Mouse (Mus musculus) NIH3T3 (cell line): Measurements from ENCODE around the gene Ppp1r37.

Experiments used
- DNase-seq: peaks from one replicate; pipeline ENCODE4 v3.0.0-alpha.2; 2012; ENCODE audit warnings: low read depth

Gene Ppp1r37

DNA sequence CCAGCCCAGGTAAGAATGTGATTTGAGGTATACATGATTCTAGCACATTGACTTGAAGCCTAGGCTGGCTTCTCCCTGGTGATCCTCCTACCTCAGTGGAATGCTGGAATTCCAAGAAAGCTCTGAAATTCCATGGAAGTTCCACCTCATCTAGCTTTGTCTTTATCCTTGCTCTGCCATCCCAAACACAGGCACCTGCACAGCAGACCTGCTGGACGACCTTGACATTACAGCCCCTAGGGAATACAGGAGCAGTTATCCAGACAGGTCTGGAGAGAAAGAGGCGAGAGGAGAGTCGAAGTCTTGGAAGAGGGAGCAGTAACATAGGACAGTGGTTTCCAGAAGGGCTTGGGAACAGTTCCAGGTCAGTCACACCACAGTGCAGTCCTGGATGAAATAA is 6.8 kb upstream of the Ppp1r37 start:
- DNase-seq = no peak

DNA sequence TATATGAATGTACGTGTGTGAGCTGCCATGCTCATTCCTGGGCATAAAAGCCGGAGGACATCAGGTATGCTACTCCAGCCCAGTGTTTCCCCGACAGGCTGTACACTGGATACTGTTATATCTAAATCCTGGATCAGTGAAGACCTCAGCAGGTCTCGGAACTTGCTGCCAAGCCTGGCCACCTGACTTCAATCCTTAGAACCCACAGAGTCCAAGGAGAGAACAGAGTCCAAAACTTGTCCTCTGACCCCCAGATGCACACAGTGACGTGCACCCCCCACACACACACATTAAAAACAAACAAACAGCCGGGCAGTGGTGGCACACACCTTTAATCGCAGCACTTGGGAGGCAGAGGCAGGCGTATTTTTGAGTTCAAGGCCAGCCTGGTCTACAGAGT is 4.5 kb upstream of the Ppp1r37 start:
- no peak for DNase-seq

DNA sequence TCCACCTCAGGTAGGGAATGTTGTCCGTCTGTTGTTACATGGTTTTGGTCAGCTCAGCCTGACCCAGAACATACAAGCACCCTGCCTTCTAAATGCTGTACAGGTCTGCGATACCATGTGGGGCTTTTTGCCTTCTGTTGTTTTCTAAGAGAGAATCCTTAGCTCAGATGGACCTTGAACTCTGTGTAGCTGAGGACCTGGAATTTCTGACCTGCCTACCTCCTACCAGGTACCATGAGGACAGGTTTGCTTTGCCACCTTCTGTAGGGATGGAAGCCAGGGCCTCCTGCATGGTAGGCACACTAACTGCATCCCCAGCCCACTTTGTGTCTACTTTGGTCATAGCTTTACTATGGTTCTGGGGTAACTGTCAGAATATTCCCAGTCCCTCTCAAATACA is 2.9 kb upstream of the Ppp1r37 start:
- no peak for DNase-seq

DNA sequence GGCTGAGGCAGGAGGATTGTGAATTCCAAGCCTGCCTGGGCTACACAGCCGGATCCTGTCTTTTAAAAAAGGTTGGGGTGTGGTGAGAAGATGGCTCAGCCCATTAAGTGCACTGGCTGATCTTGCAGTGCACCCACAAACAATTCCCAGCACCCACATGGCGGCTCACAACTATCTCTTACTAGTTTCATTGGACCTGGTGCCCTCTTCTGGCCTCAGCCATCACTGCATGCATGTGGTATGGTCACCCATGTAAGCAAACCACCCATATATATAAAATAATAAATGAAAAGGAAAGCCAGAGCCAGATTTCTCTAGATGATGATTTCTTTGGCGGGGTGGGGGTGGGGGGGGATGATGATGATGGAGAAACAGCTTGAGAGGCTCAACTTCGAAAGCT is 1.6 kb upstream of the Ppp1r37 start:
- DNase-seq = peak; percentile 57

DNA sequence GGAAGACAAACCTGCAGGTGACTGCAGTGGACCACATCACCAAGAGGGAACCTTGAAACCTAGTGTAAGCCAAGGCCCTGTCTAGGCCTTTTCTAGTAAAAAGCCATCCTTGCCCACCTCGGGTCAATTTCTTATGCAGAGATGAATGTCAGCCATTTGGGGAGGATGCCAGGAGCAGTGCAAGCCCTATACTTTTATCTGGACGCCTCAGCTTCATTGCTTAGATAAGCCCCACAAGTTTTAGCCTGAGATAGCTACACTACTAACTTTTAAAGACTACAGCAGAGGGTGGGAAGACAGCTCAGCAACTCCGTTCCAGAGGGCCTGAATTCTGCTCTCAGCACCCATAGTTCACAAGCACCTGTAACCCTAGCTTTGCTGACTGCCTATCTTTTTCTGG is 1.0 kb upstream of the Ppp1r37 start:
- no peak for DNase-seq

DNA sequence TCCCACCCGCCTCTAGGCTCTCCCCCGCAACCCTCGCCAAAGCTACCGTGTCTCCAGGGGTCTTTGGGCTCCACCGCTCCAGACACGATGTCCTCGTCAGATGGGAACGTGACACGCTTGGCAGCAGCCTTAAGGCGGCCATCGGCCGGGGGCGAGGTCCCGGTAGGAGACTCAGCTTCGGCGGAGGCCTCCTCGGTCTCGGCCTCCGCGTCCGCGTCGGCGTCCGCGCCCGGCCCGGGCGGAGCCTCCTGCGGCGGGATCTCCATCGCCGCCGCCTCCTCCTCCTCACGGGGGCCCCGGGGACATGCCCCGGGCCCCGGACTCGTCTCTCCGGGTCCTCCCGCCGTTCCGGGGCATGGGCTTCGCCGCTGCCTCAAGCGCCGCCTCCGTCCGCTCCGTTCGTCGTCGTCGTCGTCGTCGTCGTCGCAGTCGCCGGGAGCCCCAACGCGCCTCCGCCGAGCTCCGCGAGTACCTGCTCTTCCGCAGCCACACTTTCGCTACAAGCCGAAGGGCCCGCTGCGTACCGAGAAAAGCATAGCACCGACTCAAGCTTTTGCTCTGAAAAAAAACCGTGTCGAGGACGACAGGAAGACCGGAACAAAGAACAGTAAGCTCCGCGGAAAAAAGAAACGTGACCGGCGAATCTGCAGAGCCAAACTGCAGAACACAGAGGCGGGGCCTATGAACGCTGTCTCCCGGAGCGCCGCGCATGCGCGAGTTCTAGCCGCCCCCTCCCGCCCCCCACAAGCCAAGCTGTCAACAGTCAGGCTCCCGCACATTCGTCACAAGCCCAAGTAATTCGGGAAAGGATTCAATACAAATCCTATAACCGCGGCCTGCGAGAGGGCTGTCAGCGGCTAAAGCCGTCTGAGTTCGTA is 872 bp downstream of the Ppp1r37 start:
- DNase-seq = peak; percentile 99

DNA sequence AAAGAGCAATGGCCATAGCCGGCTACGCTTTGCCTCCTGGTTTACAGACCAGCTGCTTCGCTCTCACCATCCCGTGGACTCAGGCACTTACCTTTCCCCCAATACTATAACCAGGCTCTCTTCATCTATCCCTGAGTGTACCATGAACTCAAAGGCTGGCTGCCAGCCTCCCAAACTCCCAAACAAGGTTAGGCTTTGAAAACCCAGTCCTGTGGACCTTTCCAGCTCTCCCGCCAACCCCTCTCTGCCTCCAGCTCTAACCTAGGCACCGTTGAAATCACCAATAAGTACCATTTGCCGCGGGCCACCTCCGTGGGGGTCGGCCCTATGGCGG is 1.5 kb downstream of the Ppp1r37 start:
- peak; percentile 22 for DNase-seq

DNA sequence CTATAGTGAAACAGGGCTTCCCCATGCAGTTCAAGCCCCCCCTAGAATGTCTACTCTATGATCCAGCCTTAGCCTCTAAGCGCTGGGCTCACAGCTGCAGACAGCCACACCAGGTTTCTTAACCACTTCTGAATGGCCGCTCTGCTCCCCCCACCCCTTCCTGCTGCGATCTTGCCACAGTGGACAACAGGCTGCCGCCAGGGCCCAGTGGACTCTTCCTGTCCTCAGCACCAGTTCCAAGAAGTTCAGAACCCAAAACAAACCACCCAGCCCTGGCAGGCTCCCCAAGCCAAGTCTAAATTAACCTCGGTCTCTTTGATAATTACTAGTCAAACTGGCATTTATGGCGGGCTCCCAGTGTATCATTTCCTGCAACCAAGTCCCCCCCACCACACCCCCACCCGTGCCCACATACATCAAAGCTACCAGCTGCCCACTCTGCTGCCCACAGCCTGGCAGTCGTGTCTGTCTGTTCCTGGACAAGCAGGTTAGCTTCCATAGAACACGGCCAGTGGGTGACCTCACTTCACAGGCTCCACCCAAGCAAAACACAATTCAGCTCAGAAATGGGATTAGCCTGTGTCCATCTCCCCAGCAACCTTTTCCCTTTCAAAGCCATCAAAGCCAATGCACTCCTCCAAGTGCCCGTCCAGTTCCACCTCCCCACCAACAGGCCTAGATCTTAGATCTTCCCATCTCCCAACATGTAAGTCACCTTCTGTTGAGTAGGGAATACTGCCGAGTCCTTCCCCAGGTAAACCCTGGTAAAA is 2.2 kb downstream of the Ppp1r37 start:
- peak; percentile 50 for DNase-seq

DNA sequence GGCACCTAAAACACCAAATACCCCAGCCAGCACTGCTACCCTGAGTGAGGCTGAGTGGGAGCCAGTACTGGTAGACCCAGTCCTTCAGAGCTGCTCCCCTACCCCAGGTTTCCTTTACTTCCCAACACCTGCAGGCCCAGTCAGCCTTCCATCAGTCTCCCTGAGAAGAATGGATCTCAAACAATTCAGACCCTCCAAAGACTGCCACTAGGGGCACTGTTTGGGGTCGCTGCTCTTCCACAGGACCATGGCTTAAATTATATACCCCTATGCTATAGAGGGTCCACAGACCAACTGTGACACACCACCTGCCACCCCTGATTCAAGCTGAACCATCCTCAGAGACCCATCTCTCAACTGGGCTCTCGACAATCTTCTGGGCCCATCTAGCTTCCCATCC is 3.9 kb downstream of the Ppp1r37 start:
- DNase-seq = peak; percentile 45

DNA sequence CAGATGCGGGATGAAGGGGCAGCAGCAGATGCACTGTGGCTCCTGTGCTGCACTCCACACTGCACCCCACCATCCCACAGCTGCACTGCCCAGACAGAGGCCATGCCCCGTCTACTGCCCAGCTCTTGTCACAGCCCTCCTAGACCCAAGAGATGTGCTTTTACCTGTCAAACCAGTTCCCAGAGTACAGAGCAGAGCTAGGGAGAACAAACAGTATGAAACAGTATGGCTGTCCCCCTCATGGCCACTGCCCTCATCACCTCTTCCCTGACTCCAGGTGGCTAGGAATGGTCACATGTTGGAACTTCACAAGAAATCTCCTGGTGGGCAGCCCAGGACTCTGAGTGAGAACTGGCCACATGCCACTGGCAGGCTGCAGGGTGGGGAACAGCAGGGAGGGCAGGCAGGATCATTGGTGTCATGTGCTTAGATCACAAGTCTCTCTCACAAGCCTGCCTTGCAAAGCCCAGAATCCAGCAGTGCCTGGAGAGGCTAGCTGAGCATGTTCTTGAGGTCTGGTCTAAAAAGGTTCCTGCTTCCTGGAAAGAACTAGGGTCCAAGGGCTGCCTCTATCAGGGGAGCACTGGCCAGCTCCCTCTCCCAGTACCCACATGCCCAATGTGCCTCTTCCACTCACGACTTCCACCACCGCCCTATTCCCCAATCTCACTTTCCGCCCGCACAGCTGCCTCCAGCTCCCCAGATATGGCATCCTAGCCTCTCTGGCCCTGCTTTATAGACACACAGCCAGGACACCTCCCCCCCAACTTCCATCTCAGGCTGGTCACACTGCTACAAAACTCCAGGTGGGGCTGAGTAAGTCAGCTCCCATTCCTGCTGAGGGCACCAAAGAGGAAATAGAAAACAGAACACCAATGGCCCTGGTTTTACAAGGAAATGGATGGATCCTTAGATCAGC is 4.6 kb downstream of the Ppp1r37 start:
- DNase-seq = no peak

DNA sequence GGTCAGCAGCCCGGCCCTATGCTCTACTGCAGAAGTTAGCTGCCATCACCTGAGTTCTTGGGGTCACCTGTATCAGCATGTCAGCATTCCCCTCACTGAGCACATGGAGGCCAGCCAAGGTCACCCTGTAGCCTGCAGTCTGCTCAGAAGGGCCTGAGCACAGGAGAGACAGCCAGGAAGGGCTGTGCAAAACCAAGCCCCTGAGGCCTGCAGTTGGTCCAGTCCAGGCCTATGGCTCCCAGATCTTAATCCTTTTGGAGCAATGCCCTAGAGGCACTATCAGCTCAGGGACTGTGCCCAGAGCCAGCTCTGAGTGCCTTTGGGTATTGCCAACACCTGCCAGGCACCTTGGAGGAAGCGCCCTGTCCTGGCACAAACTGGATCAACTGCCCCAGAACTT is 5.8 kb downstream of the Ppp1r37 start:
- no peak for DNase-seq

DNA sequence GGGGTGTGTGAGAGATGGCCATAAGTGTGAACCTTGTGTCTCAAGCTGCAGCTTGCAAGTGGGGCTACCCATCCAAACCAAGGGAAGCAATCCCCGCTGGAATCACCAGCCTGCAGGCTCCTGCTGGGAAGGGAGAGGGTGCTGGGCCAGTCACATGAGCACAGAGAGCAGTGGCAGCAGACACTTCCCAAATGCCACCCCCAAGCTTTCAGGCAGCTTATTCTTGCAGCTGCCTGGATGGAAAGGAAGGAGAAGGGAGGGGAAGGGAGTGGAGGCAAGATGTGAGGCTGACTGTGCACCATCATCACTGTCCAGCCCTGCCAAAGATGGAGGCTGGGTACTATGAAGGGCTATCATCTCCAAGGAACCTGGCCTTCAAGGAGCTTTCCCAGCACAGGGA is 8.7 kb downstream of the Ppp1r37 start:
- DNase-seq = no peak

DNA sequence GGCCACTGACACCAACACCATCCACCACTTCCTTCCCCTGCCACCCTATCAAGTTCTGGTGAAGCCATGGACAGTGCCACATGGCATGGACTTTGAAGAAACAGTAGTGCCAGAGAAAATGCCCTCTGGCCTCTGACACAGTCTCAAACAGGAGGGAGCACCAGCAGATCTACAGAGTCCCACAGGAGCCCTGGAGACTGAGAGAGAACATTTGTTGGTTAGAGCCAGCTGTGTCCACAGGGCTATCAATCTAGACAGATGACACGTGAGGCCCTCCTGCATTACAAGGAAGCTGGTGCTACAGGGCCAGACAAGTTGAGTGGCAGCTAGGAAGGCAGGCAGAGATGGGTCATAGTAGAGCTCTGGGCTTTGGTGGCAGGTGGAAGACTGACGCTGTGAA is 10.4 kb downstream of the Ppp1r37 start:
- no peak for DNase-seq

DNA sequence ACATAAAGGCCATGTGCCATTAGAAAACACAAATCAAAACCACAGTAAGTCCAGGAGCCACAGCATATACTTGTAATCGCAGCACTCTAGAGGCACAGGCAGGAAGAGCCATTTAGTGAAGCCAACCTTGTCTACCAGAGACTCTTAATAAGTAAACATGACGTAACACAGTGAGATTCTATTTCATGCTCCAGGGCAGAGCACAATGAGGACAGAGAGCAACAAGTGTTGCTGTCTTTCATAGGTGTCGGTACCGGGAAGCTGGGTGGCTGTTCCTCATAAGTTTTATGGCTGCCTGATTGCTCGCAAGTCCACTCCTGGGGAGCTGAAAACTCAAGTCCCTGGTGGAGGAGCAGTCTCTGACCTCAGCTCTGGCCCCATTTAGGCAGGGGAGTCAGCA is 11.2 kb downstream of the Ppp1r37 start:
- no peak for DNase-seq

DNA sequence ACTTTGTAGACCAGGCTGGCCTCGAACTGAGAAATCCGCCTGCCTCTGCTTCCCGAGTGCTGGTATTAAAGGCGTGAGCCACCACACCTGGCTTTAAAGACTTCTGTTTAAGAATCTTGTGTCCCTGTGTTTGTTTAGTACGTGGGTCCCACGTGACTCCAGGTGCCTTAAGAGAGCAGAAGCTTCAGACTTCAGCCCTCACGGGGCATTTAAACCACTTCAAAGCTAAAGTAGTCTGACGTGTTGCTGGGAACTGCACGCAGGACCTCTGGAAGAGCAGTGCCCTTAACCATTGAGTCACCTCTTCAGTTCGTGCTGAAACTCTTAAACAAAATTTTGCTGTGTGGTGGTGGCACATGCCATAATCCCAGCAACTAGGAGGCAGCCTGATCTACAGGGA is 13.5 kb downstream of the Ppp1r37 start:
- DNase-seq = no peak

DNA sequence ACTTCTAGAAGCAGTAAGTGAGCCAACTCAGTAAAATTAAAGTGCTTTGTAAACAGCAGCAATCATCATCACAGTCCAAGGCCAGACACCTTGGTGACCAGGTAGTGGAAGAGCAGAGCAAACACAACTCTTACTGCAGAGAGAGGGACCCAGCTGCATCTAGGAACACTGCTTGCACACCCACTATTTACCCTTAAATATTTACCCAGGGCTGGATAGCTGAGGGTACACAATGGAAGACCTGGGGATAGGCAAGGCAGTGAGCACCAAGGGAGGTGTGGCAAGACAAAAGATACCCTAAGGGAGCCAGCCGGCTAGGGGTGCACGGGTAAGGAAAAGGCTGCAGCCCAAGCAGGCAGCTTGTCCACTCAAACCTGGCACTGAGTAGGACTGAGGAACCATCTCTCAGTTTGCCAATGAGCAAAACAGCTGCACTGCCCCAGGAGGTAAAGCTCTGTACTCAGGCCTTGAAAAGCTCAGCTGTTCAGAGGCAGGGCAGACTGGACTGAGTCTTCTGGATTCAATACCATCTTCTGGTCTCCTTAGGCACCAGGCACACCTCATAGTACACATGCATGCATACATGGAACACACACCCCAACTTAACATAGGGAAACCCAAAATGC is 15.4 kb downstream of the Ppp1r37 start:
- no peak for DNase-seq

DNA sequence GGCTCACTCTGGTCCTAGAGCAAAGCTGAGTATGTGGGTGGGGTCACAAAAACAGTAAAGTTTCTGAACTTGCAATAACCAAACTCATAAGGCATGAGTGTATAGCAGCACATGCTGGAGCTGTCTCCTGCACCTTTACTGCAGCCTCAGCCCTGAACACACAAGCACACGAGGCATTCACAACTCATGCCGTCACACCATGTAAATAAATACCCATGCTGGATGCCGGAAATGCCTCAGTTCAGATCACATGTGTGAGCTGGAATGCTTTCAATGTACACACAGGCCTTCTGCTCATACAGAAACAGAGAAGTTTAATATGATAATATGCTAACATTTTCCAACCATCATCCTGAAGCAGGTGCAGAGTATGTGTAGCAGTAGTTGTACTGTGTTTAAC is 16.9 kb downstream of the Ppp1r37 start:
- peak; percentile 55 for DNase-seq

DNA sequence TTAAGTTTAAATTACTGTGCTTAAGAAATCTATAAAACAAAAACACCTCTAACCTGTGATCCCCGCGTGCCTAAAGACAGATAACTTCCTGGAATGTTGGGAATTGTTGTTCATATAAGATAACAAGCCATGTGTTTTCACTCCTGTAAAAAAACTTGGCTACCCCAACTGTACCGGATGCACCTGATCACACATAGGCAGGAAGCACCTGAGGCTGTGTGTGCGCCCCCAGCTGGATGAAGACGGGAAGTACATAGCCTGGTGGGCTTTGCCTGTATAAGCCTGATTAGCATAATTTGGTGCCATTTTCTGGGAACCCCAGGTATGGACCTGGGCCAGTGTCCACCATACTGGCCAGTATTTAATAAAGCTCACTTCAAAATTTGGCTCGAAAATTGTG is 19.3 kb downstream of the Ppp1r37 start:
- no peak for DNase-seq

DNA sequence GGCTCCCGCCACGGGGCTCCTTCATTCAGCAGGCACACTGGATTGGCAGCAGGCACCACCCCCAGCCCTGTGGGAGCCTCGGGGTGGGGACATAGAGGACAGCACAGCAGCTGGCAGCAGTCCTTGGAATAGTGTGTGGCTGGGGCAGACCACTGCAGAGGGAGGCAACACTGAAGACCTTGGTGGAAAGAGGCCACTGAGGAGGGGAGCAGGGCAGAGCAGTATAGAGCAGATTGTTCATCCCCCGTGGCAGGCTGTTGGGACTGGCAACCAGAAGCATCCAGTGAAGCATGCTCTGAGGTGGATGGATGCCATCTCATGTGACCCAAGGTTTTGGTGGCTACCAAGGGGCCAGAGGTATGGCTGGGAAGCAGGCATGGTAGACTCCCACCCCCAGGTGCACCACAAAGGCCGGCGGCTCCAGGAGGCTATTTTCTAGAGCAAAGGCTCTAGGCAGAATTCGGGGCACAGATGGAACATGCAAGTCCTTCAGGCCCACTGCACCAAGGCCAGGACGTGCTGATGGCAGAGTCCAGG is 20.7 kb downstream of the Ppp1r37 start:
- DNase-seq = no peak

DNA sequence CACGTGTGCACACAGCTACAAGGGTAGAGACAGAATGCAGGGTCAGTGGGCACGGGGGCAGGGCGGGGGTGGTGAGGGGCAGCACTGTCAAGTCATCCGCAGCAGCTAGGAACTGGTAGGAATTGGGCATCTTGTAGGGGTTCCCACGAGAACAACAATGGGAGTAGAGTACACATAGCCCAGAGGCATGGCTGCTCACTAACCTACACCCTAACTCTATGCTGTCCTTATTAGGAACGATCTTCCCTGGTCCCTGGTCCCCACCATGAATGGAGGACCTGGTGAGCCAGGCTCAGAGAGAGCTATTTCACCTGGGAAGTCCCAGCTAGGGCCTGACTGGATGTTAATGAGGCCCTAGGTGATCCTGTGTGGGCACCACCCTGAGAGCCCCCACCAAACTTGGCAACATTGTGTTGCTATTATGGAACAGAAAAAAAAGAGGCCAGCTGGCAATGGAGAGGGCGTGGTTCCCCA is 21.2 kb downstream of the Ppp1r37 start:
- DNase-seq = no peak

DNA sequence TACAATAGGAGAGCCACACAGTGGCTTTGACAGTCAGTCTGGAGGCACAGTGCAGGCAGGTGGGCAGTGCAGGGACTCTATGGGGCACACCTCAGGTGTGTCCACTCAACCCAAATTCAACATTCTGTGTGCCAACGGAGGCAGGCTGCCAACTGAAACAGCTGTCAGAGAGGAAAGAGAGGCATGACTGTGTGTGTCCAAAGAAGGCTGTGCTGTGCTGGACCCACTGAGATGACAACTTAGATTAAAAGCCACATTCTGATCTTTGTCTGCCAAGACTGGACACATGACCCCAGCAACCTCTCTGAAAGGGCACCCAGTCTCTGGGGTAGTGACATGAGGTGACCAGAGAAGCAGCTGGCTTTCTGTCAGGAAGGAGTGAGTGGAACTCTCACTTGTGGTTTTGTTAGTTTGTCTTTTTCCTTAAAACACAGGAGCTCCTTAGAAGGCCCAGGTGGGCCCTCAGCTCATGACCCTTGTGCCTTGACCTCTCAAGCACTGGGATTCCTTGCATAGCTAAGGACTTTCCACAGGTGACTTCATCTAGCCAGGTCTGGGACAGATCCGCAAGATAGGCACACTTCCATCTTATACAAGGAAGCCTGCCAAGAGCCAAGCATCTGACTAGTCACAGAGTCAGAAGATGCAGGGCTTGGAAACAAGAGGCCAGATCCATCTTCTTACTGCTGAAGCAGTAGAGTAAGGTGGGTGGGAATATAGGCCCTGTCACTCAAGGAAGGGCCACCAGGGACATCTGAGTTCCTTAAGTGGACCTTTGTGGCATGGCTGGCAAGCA is 21.9 kb downstream of the Ppp1r37 start:
- no peak for DNase-seq
